Mouse (Mus musculus): ENCODE results near the gene Rp9.

- TF ChIP-seq CTCF (IDR thresholded peaks at IDR 0.05; ENCODE audit: borderline replicate concordance, control insufficient read depth, extremely low read depth, insufficient read depth, low read length, poor library complexity), result 0 out of 2 replicates have a peak, but pooled peaks have one; percentile 12
- TF ChIP-seq POLR2A (IDR thresholded peaks at IDR 0.05; ENCODE audit: control insufficient read depth, extremely low read depth, insufficient read depth, low read length, poor library complexity), result peak; percentile 95
Observed at GRCm38 (mm10) chr9:22468170-22468898, 1.2 kb downstream of the Rp9 start.

Data from thymus, adult 2 months (tissue).